Mouse (Mus musculus): ENCODE measurements around the gene Rtl4.

DNA sequence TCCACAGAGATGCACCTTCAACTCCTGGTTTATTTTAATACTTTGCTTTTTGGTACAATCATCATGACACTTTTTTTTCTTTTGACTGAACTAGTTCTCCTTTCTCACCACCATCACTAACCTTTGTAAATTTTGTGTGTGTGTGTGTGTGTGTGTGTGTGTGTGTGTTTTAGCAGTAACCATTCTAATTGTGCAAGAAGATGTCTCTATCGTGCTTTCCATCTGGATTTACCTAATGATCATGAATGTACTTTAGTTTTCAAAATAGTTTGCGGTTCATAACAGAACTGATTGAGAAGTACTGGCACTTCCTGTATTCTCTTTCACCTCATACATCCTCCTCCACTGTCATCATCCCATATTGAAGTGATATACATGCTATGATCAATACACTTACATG is 402.3 kb downstream of the Rtl4 start:
- no peak for TF ChIP-seq GATA1 (IDR thresholded peaks at IDR 0.05; ENCODE audit: borderline replicate concordance, low read length)
- TF ChIP-seq FLI1 (IDR thresholded peaks at IDR 0.05; ENCODE audit: low read length), result no peak

All from megakaryocyte, embryonic 14.5 days (primary cell).